Mouse (Mus musculus) cortical plate, adult 2 months (tissue): ENCODE measurements around the gene Kcnn4.

Experiments used
- CTCF ChIP-seq: fragments of 200-500 bp; IDR thresholded peaks from 2 replicates; pipeline ENCODE4 v1.5.1; 2011; ENCODE audit warnings: mild to moderate bottlenecking, control low read depth, low read length; ENCODE audit not compliant: insufficient read depth; ENCODE audit errors: extremely low read depth
- POLR2A ChIP-seq: fragments of 200-500 bp; IDR thresholded peaks from 2 replicates; pipeline ENCODE4 v1.6.1; 2011; ENCODE audit warnings: mild to moderate bottlenecking, low read length, control low read depth; ENCODE audit not compliant: insufficient read depth; ENCODE audit errors: extremely low read depth

DNA sequence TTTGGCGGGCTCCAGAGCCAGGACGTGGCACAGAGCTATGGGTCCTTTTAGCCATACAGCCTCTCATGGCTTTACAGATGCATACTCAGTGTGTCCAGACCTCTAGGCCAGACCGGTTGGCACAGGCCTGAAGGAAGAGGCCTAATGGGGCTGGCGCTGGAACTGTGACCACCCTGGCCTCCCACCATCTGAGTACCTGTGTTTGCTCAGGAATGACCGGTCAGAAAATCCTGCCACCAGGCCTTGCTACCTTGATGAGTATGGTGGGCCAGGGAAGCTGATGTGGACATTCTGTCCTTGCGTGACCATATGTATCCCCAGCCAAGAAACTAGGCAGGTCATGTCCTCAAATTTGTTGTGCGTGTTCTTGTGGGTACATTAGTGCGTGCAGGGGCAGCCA, 57.1 kb downstream of the Kcnn4 start:
- no peak for TF ChIP-seq CTCF
- no peak for TF ChIP-seq POLR2A
